In genomic region chr4:79720915-79721314, GRCm38 (mm10) we compare ENCODE assay signal across 5 mouse cellular contexts.
DNase-seq lines count a peak whose midpoint lies in the region; ATAC-seq and TF ChIP-seq lines count a peak whose summit lies in the region.
"Not testable (repeated sequence)": the region's sequence is repeated elsewhere in the genome, so short reads cannot be mapped to it uniquely, and the experiment has no call there.

No protein-coding gene starts in this region.

- WGBS in heart, embryonic 10.5 days = 81% methylated on average over 14 of the region's 14 CpGs
- 88% methylated on average over 13 of the region's 14 CpGs for WGBS in midbrain, embryonic 11.5 days

- H3K27me3 ChIP-seq in ES-Bruce4 (ENCODE audit: control insufficient read depth, insufficient read depth, low read length, poor library complexity, severe bottlenecking); heart, embryonic 10.5 days (ENCODE audit: insufficient read depth, poor library complexity, severe bottlenecking); midbrain, embryonic 11.5 days (ENCODE audit: control insufficient read depth, insufficient read depth, low read length): not testable (repeated sequence)

- not testable (repeated sequence) for H3K9me3 ChIP-seq in ES-Bruce4 (replicated peaks; ENCODE audit: control insufficient read depth, insufficient read depth, low read length, poor library complexity, severe bottlenecking); ES-E14 (ENCODE audit: control insufficient read depth, insufficient read depth, low read depth, low read length); heart, embryonic 10.5 days; midbrain, embryonic 11.5 days (ENCODE audit: control insufficient read depth, low read length)

- not testable (repeated sequence) for H3K36me3 ChIP-seq in ES-Bruce4 (ENCODE audit: control insufficient read depth, insufficient read depth, low read length, poor library complexity, severe bottlenecking); ES-E14 (ENCODE audit: control insufficient read depth, insufficient read depth, low read length, poor library complexity, severe bottlenecking); heart, embryonic 10.5 days; midbrain, embryonic 11.5 days (ENCODE audit: control insufficient read depth, insufficient read depth, low read length)

- DNase-seq in ES-E14 (ENCODE audit: low read depth, low spot score) = not testable (repeated sequence)
- DNase-seq in WW6 (ENCODE audit: low read depth, low spot score) = peak; percentile 5
- peak; percentile 71 for DNase-seq in heart, embryonic 10.5 days (ENCODE audit: low spot score)
- peak; percentile 53 for DNase-seq in midbrain, embryonic 11.5 days (ENCODE audit: low spot score, missing footprints)

- peak overlapping the region; percentile 64; the same call in 1 of the 2 replicates for H3K9ac ChIP-seq in ES-Bruce4 (ENCODE audit: low read depth, poor library complexity, severe bottlenecking)
- not testable (repeated sequence) for H3K9ac ChIP-seq in ES-E14 (ENCODE audit: insufficient read depth, low read depth, low read length, poor library complexity, severe bottlenecking); midbrain, embryonic 11.5 days (ENCODE audit: low read length)

- H3K27ac ChIP-seq in ES-Bruce4 (ENCODE audit: insufficient read depth, low read length); ES-E14 (ENCODE audit: insufficient read depth, low read depth, low read length, poor library complexity, severe bottlenecking); heart, embryonic 10.5 days; midbrain, embryonic 11.5 days (ENCODE audit: low read depth, low read length): not testable (repeated sequence)

- ATAC-seq in midbrain, embryonic 11.5 days (ENCODE audit: low FRiP score) = not testable (repeated sequence)

- not testable (repeated sequence) for TF ChIP-seq EP300 in ES-Bruce4 (IDR thresholded peaks at IDR 0.05; ENCODE audit: insufficient read depth, low read depth, low read length)

- H3K4me3 ChIP-seq in ES-Bruce4 (ENCODE audit: low read depth, low read length) (peak overlapping the region; percentile 53), ES-E14 (ENCODE audit: insufficient read depth in 1 of 2, low read depth in 1 of 2, low read length in 2 of 2, poor library complexity in 1 of 2, severe bottlenecking in 1 of 2) (peak overlapping the region; percentile 35 to 66; a peak in 3 of 4 replicates)
- not testable (repeated sequence) for H3K4me3 ChIP-seq in heart, embryonic 10.5 days; midbrain, embryonic 11.5 days (ENCODE audit: low read depth, low read length)

- in situ Hi-C loops in ES-E14 (cut with MboI; ENCODE audit: low sequenced_read_pairs in 2 of 2, unreplicated experiment in 2 of 2) = not testable (repeated sequence)

- H3K4me2 ChIP-seq in midbrain, embryonic 11.5 days = not testable (repeated sequence)

- not testable (repeated sequence) for H3K4me1 ChIP-seq in ES-Bruce4 (ENCODE audit: control insufficient read depth, insufficient read depth, low read length); ES-E14 (ENCODE audit: control insufficient read depth in 2 of 2, insufficient read depth in 2 of 2, low read length in 2 of 2, poor library complexity in 1 of 2); heart, embryonic 10.5 days; midbrain, embryonic 11.5 days (ENCODE audit: control insufficient read depth, insufficient read depth, low read length)

- TF ChIP-seq CTCF in ES-Bruce4 (IDR thresholded peaks at IDR 0.05; ENCODE audit: low read depth, low read length) = not testable (repeated sequence)

- not testable (repeated sequence) for TF ChIP-seq POLR2A in ES-Bruce4 (IDR thresholded peaks at IDR 0.05; ENCODE audit: insufficient read depth, low read length)
